Mouse (Mus musculus) lung, adult 2 months (tissue): ENCODE measurements at regions not wholly inside any gene's neighbourhood (a gene's known extent, or its start where the extent isn't known, plus 50 kb on each side); places are given as distances from the start of the nearest gene placed in this dataset.

Source experiments
- CTCF ChIP-seq: fragments of 200-500 bp; IDR thresholded peaks from 2 replicates; pipeline ENCODE4 v1.5.1; 2011; ENCODE audit warnings: mild to moderate bottlenecking, low read length, control low read depth; ENCODE audit not compliant: insufficient read depth
- POLR2A ChIP-seq: fragments of 200-500 bp; IDR thresholded peaks from 2 replicates; pipeline ENCODE4 v1.6.1; 2011; ENCODE audit warnings: low read depth, mild to moderate bottlenecking, control low read depth, low read length, borderline replicate concordance; ENCODE audit errors: extremely low read depth

DNA sequence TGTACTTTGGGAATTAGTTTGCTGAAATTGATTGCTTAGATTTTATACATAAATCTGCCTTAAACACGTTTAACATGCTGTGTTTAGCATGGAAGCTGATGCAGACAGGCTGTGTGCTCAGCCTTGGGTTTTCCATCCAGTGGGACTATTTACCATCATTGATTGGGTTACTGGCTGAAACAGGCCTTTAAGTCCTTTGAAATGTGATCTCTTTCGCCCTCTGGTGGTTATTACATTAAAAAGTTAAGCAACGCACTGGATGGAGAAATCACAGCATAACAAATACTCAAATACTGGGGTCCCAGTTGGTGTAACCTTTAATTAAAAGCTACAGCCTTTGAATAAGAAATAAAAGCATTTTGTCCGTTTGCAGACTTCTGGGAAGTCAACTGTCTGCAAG, 379.8 kb downstream of the Kcnj2 start:
- TF ChIP-seq CTCF (peak; percentile 26; the same call in 1 of the 2 replicates), POLR2A (no peak)
